Mouse (Mus musculus) testis, adult 2 months (tissue): ENCODE measurements at regions not wholly inside any gene's neighbourhood (a gene's known extent, or its start where the extent isn't known, plus 50 kb on each side); places are given as distances from the start of the nearest gene placed in this dataset.

ENCODE experiments used
- CTCF ChIP-seq: fragments of 200-500 bp; IDR thresholded peaks from 2 replicates; pipeline ENCODE4 v1.5.1; 2012; ENCODE audit warnings: low read depth, mild to moderate bottlenecking, inconsistent platforms, low read length, moderate library complexity; ENCODE audit not compliant: control insufficient read depth, insufficient read depth, insufficient replicate concordance
- POLR2A ChIP-seq: fragments of 200-500 bp; IDR thresholded peaks from 2 replicates; pipeline ENCODE4 v1.6.1; 2012; ENCODE audit warnings: low read depth, mild to moderate bottlenecking, inconsistent platforms, low read length, moderate library complexity; ENCODE audit not compliant: control insufficient read depth

DNA sequence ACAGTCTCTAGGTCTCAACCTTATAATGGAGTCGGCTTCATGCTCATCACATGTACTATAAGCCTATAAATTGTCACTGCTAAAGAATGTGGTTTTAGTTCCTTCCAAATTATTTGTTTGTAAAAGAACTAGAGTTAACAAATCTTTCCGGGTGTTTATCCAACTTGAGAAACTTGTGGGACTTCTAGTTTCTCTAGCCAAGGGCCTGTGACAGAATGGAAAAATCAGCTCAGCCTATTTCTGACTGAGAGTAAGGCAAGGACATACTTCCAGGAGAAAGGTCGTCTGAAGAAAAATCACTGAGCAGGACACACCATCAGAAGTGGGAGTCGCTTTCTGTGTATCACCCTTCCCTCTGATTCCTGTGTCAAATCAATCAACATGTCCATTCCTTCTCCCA lies 248.7 kb downstream of the Rnf152 start:
- TF ChIP-seq CTCF: no peak
- TF ChIP-seq POLR2A: no peak
